Mouse (Mus musculus) cortical plate, adult 2 months (tissue): ENCODE results near the gene Olfr1260. TPM values are rescaled to one million over a fixed set of nuclear protein-coding genes. Genes with fewer than 3 reads are reported as not detected.

ENCODE experiments used
- H3K27ac ChIP-seq: fragments of 200-500 bp; 2 replicates; pipeline ENCODE4 v1.5.1; 2012; ENCODE audit warnings: low read length, control low read depth, inconsistent platforms; ENCODE audit not compliant: insufficient read depth
- H3K4me1 ChIP-seq: fragments of 200-500 bp; 2 replicates; pipeline ENCODE4 v1.6.1; 2011; ENCODE audit warnings: low read length; ENCODE audit not compliant: control insufficient read depth, insufficient read depth
- H3K4me3 ChIP-seq: fragments of 200-500 bp; 2 replicates; pipeline ENCODE4 v1.5.1; 2011; ENCODE audit warnings: mild to moderate bottlenecking, low read length, control low read depth; ENCODE audit not compliant: insufficient read depth
- CTCF ChIP-seq: fragments of 200-500 bp; IDR thresholded peaks from 2 replicates; pipeline ENCODE4 v1.5.1; 2011; ENCODE audit warnings: mild to moderate bottlenecking, control low read depth, low read length; ENCODE audit not compliant: insufficient read depth; ENCODE audit errors: extremely low read depth
- POLR2A ChIP-seq: fragments of 200-500 bp; IDR thresholded peaks from 2 replicates; pipeline ENCODE4 v1.6.1; 2011; ENCODE audit warnings: mild to moderate bottlenecking, low read length, control low read depth; ENCODE audit not compliant: insufficient read depth; ENCODE audit errors: extremely low read depth
- polyA plus RNA-seq: library from polyadenylated mRNA; depleted of rRNA; stranded (reverse); fragments of >200 nt; gene quantifications from 2 replicates; pipeline ENCODE4 v1.2.3, GENCODE M21; 2012; rRNA removed

Olfr1260 gene
- not detected in 2 replicates for polyA plus RNA-seq

- no peak for TF ChIP-seq CTCF
- TF ChIP-seq POLR2A: no peak
- Histone ChIP-seq H3K4me3 (no peak within 1 kb of the TSS), H3K4me1 (no peaks in the 10 kb centered on the region), H3K27ac (no peak within 1 kb of the TSS)
Measured at GRCm38 (mm10) chr2:89974184-89974583, at the start of gene Olfr1260. Gene Olfr1260, plus strand, starts transcription at chr2:89974340.

DNA sequence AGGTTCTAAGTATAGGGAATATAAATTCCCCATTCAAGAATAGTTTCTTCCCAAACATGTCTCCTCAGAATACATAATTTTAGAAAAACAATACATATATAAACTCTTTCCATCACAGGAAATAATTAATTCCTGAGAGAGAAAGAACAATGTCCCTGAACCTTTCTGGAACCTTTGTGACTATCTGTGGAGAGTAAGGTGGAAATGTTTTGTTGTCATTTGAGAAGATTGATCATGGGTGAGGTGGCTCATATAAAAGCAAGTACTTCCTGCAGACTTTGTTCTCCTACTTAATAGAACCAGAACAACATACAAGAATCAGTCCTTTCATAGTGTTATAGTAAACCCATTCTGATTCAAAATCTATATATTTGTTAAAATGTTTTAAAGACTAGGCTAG lies 47.1 kb upstream of the Olfr1260 start, which contains the start of gene Olfr1258:
Gene Olfr1258 (plus strand): TSS at position 301 of the 400 bp plus-strand sequence.
- Histone ChIP-seq H3K27ac (no peak within 1 kb of the TSS), H3K4me3 (no peak within 1 kb of the TSS), H3K4me1 (no peaks in the 10 kb centered on the region)
- TF ChIP-seq POLR2A (no peak), CTCF (no peak)

- H3K4me1 ChIP-seq: no peaks in the 10 kb centered on the region
Measured at GRCm38 (mm10) chr2:89948564-89948963, 25.6 kb upstream of the Olfr1260 start, which contains the start of gene Olfr1259. Gene Olfr1259, minus strand, starts transcription at chr2:89948664.

DNA sequence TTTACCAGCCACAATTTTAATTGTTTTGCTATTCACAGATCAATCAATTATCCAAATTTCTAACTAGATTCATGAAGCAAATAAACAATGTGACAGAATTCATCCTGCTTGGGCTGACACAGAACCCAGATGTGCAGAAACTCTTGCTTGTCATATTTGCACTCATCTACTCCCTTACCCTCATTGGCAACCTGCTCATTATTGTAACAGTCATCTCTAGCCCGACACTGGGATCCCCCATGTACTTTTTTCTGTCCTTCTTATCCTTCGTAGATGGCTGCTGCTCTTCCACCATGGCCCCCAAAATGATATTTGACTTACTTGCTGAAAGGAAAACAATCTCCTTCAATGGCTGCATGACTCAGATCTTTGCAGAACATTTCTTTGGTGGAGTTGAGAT lies 3.6 kb downstream of the Olfr1260 start:
- H3K4me3 ChIP-seq: no peak overlapping the region
- no peaks in the 10 kb centered on the region for H3K4me1 ChIP-seq
- TF ChIP-seq POLR2A (no peak), CTCF (no peak)
- no peak overlapping the region for H3K27ac ChIP-seq

More at GRCm38 (mm10) chr2:89948564-89948963, 25.6 kb upstream of the Olfr1260 start, which contains the start of gene Olfr1259:
- no peak within 1 kb of the TSS for H3K4me3 ChIP-seq
- no peak within 1 kb of the TSS for H3K27ac ChIP-seq
- TF ChIP-seq POLR2A (no peak), CTCF (no peak)

DNA sequence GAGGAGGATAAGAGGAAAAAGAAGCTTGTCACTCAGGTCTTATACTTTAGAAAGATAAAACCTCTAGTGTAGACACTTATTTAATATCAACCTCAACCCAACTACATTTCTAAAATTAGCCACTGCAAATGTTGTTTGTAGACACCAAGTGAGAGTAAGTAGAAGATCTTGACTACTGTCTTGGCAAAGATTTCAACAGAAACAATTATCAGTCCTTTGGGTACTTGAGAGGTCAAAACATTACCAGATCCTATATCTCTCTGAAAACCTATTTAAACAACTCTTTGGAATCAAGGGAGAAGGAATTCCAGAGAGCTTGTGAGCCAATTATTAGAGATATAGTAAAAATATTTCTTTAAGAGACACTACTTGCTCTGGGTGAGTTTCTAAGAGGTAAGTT lies 16.8 kb downstream of the Olfr1260 start, which contains the start of gene Olfr1261:
Gene Olfr1261 (plus strand): TSS at position 301 of the 400 bp plus-strand sequence.
- H3K4me1 ChIP-seq: no peaks in the 10 kb centered on the region
- H3K4me3 ChIP-seq: no peak within 1 kb of the TSS
- no peak for TF ChIP-seq CTCF
- TF ChIP-seq POLR2A: no peak
- no peak within 1 kb of the TSS for H3K27ac ChIP-seq

DNA sequence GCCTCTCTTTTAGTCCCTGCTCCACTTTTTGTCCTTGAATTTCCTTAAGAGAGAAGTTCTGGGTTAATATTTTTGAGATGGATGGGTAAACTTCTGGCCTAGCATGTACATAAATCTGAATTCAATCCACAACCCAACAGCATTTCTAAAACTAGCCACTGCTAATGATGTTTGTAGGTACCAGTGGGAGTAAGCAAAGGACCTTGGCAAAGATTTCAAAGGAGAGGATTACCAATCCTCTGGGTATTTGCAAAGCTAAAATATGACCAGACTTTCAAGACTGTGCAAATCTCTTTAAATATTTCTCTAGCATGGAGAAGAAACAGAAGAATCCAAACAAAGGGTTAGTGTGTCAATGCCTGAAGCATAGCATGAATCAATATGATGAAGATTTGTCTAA lies 25.7 kb downstream of the Olfr1260 start, which contains the start of gene Olfr1262:
Gene Olfr1262 (plus strand): TSS at position 301 of the 400 bp plus-strand sequence.
- Histone ChIP-seq H3K4me3 (no peak within 1 kb of the TSS), H3K4me1 (no peaks in the 10 kb centered on the region), H3K27ac (no peak within 1 kb of the TSS)
- no peak for TF ChIP-seq POLR2A
- TF ChIP-seq CTCF: no peak

- Histone ChIP-seq H3K27ac (no peak within 1 kb of the TSS), H3K4me3 (no peak within 1 kb of the TSS), H3K4me1 (no peaks in the 10 kb centered on the region)
- TF ChIP-seq CTCF: no peak
- TF ChIP-seq POLR2A: no peak
Measured at GRCm38 (mm10) chr2:90011831-90012230, 37.7 kb downstream of the Olfr1260 start, which contains the start of gene Olfr1263. Gene Olfr1263, plus strand, starts transcription at chr2:90012131.

- Histone ChIP-seq H3K27ac (no peak within 1 kb of the TSS), H3K4me3 (no peak within 1 kb of the TSS), H3K4me1 (no peaks in the 10 kb centered on the region)
- TF ChIP-seq POLR2A (no peak), CTCF (no peak)
Measured at GRCm38 (mm10) chr2:90025477-90025876, 51.3 kb downstream of the Olfr1260 start, which contains the start of gene Olfr1264. Gene Olfr1264, minus strand, starts transcription at chr2:90025577.

Other genes starting within 250 kb of the Olfr1260 start
- not detected in 2 replicates for gene Olfr1252, start 249.3 kb upstream of the Olfr1260 start, polyA plus RNA-seq
- not detected in 2 replicates for gene Olfr1253, start 217.2 kb upstream of the Olfr1260 start, polyA plus RNA-seq
- gene Olfr1254, start 180.7 kb upstream of the Olfr1260 start, polyA plus RNA-seq: not detected in 2 replicates
- gene Olfr1255, start 162.3 kb upstream of the Olfr1260 start, polyA plus RNA-seq: not detected in 2 replicates
- not detected in 2 replicates for gene Olfr1256, start 132.8 kb upstream of the Olfr1260 start, polyA plus RNA-seq
- not detected in 2 replicates for gene Olfr48, start 126.1 kb upstream of the Olfr1260 start, polyA plus RNA-seq
- not detected in 2 replicates for gene Olfr1257, start 95.9 kb upstream of the Olfr1260 start, polyA plus RNA-seq
- gene Olfr1258, start 47.0 kb upstream of the Olfr1260 start, polyA plus RNA-seq: not detected in 2 replicates
- not detected in 2 replicates for gene Olfr1259, start 25.7 kb upstream of the Olfr1260 start, polyA plus RNA-seq
- gene Olfr1261, start 16.9 kb downstream of the Olfr1260 start, polyA plus RNA-seq: not detected in 2 replicates
- not detected in 2 replicates for gene Olfr1262, start 25.8 kb downstream of the Olfr1260 start, polyA plus RNA-seq
- not detected in 2 replicates for gene Olfr1263, start 37.8 kb downstream of the Olfr1260 start, polyA plus RNA-seq
- not detected in 2 replicates for gene Olfr1264, start 51.2 kb downstream of the Olfr1260 start, polyA plus RNA-seq
- gene Olfr1265, start 61.0 kb downstream of the Olfr1260 start, polyA plus RNA-seq: not detected in 2 replicates
- gene Olfr140, start 89.3 kb downstream of the Olfr1260 start, polyA plus RNA-seq: not detected in 2 replicates
- gene Olfr1269, start 147.1 kb downstream of the Olfr1260 start, polyA plus RNA-seq: not detected in 2 replicates
- not detected in 2 replicates for gene Olfr32, start 168.0 kb downstream of the Olfr1260 start, polyA plus RNA-seq
- gene Olfr1270, start 178.8 kb downstream of the Olfr1260 start, polyA plus RNA-seq: not detected in 2 replicates